Mouse (Mus musculus) myocyte (in vitro differentiated cells): ENCODE data around the gene Tas1r1. TPM values are rescaled to one million over a fixed set of nuclear protein-coding genes. Genes with fewer than 3 reads are reported as not detected.
A peak's percentile ranks its signal among the peaks of the same experiment; 100 is the strongest.

Experiments used
- H3K27me3 ChIP-seq: one replicate; pipeline ENCODE4 v1.6.1; 2011; ENCODE audit not compliant: control insufficient read depth, insufficient read depth, insufficient read length
- H3K36me3 ChIP-seq: one replicate; pipeline ENCODE4 v1.6.1; 2011; ENCODE audit not compliant: control insufficient read depth, insufficient read depth
- H3K4me2 ChIP-seq: one replicate; pipeline ENCODE4 v1.6.1; 2011; ENCODE audit warnings: low read depth, control low read depth
- H3K4me3 ChIP-seq: one replicate; pipeline ENCODE4 v1.5.1; 2011; ENCODE audit warnings: mild to moderate bottlenecking, control low read depth, moderate library complexity
- H3K79me2 ChIP-seq: one replicate; pipeline ENCODE4 v1.6.1; 2011; ENCODE audit not compliant: control insufficient read depth, insufficient read depth
- H3ac ChIP-seq: one replicate; pipeline ENCODE4 v1.6.1; 2011; ENCODE audit not compliant: control insufficient read depth, insufficient read length
- CEBPB ChIP-seq: IDR thresholded peaks from 2 replicates; pipeline ENCODE4 v1.6.1; 2011; ENCODE audit warnings: mild to moderate bottlenecking, moderate library complexity; ENCODE audit not compliant: poor library complexity, insufficient read depth, severe bottlenecking
- E2F4 ChIP-seq: IDR thresholded peaks from one replicate; pipeline ENCODE4 v1.6.1; 2011; ENCODE audit warnings: mild to moderate bottlenecking, control low read depth, moderate library complexity; ENCODE audit not compliant: insufficient read depth
- MAX ChIP-seq: IDR thresholded peaks from one replicate; pipeline ENCODE4 v1.6.1; 2011; ENCODE audit warnings: low read depth, mild to moderate bottlenecking, control low read depth
- MYOD1 ChIP-seq, 3 experiments: IDR thresholded peaks; one replicate each; pipeline ENCODE4 v1.6.1; 2011; ENCODE audit warnings: control low read depth in 2 of 3, low read depth in 2 of 3, mild to moderate bottlenecking in 2 of 3, moderate library complexity in 1 of 3; ENCODE audit not compliant: insufficient read length in 2 of 3, control insufficient read depth in 1 of 3
- MYOG ChIP-seq, 3 experiments: IDR thresholded peaks; one replicate each; pipeline ENCODE4 v1.6.1; 2011; ENCODE audit warnings: control low read depth in 2 of 3, low read depth in 2 of 3, mild to moderate bottlenecking in 2 of 3; ENCODE audit not compliant: insufficient read length in 2 of 3, control insufficient read depth in 1 of 3, insufficient read depth in 1 of 3
- POLR2A ChIP-seq: IDR thresholded peaks from one replicate; pipeline ENCODE4 v1.6.1; 2011; ENCODE audit warnings: low read depth, mild to moderate bottlenecking, control low read depth, moderate library complexity; ENCODE audit not compliant: insufficient read length
- POLR2AphosphoS2 ChIP-seq: IDR thresholded peaks from one replicate; pipeline ENCODE4 v1.6.1; 2011; ENCODE audit warnings: low read depth, control low read depth; ENCODE audit not compliant: insufficient read length
- REST ChIP-seq: IDR thresholded peaks from one replicate; pipeline ENCODE4 v1.6.1; 2011; ENCODE audit warnings: mild to moderate bottlenecking, control low read depth, moderate library complexity; ENCODE audit not compliant: insufficient read depth, insufficient read length
- SRF ChIP-seq: IDR thresholded peaks from one replicate; pipeline ENCODE4 v1.6.1; 2011; ENCODE audit warnings: low read depth; ENCODE audit not compliant: control insufficient read depth, insufficient read length
- TCF12 ChIP-seq: IDR thresholded peaks from one replicate; pipeline ENCODE4 v1.6.1; 2011; ENCODE audit warnings: mild to moderate bottlenecking, control low read depth; ENCODE audit not compliant: poor library complexity, insufficient read depth, severe bottlenecking
- TCF3 ChIP-seq: IDR thresholded peaks from one replicate; pipeline ENCODE4 v1.6.1; 2011; ENCODE audit warnings: low read depth, control low read depth; ENCODE audit not compliant: insufficient read length
- USF1 ChIP-seq: IDR thresholded peaks from one replicate; pipeline ENCODE4 v1.6.1; 2011; ENCODE audit warnings: low read depth, mild to moderate bottlenecking, control low read depth, moderate library complexity
- polyA plus RNA-seq: library from polyadenylated mRNA; unstranded; fragments of >200 nt; fragmentation: generic; extraction: Trizol; gene quantifications from one replicate; pipeline ENCODE4 v1.2.1, GENCODE M21; 2012; ENCODE audit warnings: missing spikeins

The Tas1r1 gene
- polyA plus RNA-seq, 1 experiment, result 14.7 TPM

DNA sequence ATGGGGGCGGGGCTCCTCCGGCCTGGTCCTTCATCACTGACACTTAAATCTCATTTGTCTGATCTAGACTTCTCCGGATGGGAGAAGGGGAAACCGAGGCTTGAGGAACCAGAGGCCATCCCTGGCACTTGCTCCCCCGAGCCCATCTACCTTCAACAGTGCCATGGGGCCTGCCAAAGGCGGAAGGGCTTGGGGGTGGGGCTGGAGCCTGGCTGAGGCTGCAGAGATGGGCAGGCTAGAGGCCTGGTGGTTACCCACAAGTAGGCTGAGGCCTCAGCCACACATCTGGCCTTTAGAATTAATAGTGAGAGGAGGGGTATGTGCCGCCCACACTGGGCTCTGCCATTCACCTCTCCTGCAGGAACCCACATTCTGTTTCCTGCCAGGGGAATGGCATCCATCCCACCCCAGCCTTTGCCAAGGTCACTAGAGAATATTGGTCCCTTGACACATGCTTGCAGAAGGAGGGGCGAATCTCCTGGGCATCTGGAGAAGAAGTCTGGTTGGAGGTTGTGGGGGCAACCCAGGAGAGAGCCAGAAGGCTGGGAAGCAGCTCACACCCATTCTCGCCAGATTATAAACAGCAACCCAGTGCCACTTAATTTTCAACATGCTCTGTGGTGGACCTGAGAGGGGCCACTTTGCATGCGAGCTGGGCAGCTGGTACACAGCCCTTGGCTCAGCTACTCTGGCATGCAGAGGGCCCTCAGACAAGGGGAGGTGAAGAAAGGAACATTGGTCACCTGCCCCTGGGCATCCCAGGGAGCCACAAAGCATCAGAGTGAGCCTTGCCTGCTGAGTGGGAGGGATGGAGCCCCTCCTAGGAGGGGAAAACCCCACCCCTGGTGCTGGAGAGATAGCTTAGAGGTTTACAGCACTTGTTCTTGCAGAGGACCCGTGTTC is 32.4 kb upstream of the Tas1r1 start:
- H3K27me3 ChIP-seq, result no peaks in the 10 kb centered on the region
- no peak overlapping the region for H3K4me3 ChIP-seq
- no peak overlapping the region for H3ac ChIP-seq
- H3K4me2 ChIP-seq, result peak overlapping the region; percentile 60
- TF ChIP-seq REST, result no peak
- TF ChIP-seq MYOG (IDR thresholded peaks at IDR 0.05; ENCODE audit: control insufficient read depth in 1 of 3, insufficient read depth in 1 of 3, insufficient read length in 2 of 3, low read depth in 2 of 3), result peak in 1 of 3 experiments; percentile 73
- peak in 2 of 3 experiments; percentile 35 to 80 for TF ChIP-seq MYOD1 (IDR thresholded peaks at IDR 0.05; ENCODE audit: control insufficient read depth in 1 of 3, insufficient read length in 2 of 3, low read depth in 2 of 3)
- H3K36me3 ChIP-seq, result no peaks in the 10 kb centered on the region
- no peaks in the 10 kb centered on the region for H3K79me2 ChIP-seq

GRCm38 (mm10) chr4:152069245-152069644 is 30.9 kb upstream of the Tas1r1 start:
- Histone ChIP-seq H3ac (no peak overlapping the region), H3K4me3 (no peak overlapping the region), H3K79me2 (no peaks in the 10 kb centered on the region), H3K36me3 (no peaks in the 10 kb centered on the region), H3K4me2 (peak overlapping the region; percentile 30), H3K27me3 (no peaks in the 10 kb centered on the region)
- TF ChIP-seq TCF3 (peak; percentile 51), POLR2AphosphoS2 (no peak), MYOD1 (IDR thresholded peaks at IDR 0.05; ENCODE audit: control insufficient read depth in 1 of 3, insufficient read length in 2 of 3, low read depth in 2 of 3) (peak in 2 of 3 experiments; percentile 63 to 89), MYOG (IDR thresholded peaks at IDR 0.05; ENCODE audit: control insufficient read depth in 1 of 3, insufficient read depth in 1 of 3, insufficient read length in 2 of 3, low read depth in 2 of 3) (peak in 2 of 3 experiments; percentile 93 to 95)

- Histone ChIP-seq H3K27me3 (no peaks in the 10 kb centered on the region), H3K4me3 (no peak overlapping the region), H3K79me2 (no peaks in the 10 kb centered on the region), H3K4me2 (peak overlapping the region; percentile 30), H3ac (no peak overlapping the region), H3K36me3 (no peaks in the 10 kb centered on the region)
- TF ChIP-seq REST (no peak), MYOD1 (IDR thresholded peaks at IDR 0.05; ENCODE audit: control insufficient read depth in 1 of 3, insufficient read length in 2 of 3, low read depth in 2 of 3) (peak in 2 of 3 experiments; percentile 90 to 93), POLR2AphosphoS2 (peak; percentile 2), TCF3 (peak; percentile 76), USF1 (no peak), MYOG (IDR thresholded peaks at IDR 0.05; ENCODE audit: control insufficient read depth in 1 of 3, insufficient read depth in 1 of 3, insufficient read length in 2 of 3, low read depth in 2 of 3) (peak; percentile 8 to 95 (median 85)), MAX (no peak), TCF12 (peak; percentile 53), POLR2A (no peak), CEBPB (0 out of 2 replicates have a peak, but pooled peaks have one; percentile 48), E2F4 (no peak), SRF (no peak)
Observed at GRCm38 (mm10) chr4:152068166-152068724, 29.9 kb upstream of the Tas1r1 start.

GRCm38 (mm10) chr4:152067280-152067679 is 28.9 kb upstream of the Tas1r1 start:
- H3K36me3 ChIP-seq, result no peaks in the 10 kb centered on the region
- no peak overlapping the region for H3K4me3 ChIP-seq
- H3K27me3 ChIP-seq, result no peaks in the 10 kb centered on the region
- TF ChIP-seq MYOD1 (IDR thresholded peaks at IDR 0.05; ENCODE audit: control insufficient read depth in 1 of 3, insufficient read length in 2 of 3, low read depth in 2 of 3), result no peak
- TF ChIP-seq SRF, result peak; percentile 17
- TF ChIP-seq E2F4, result no peak
- TF ChIP-seq POLR2AphosphoS2, result peak; percentile 54
- H3ac ChIP-seq, result no peak overlapping the region
- H3K4me2 ChIP-seq, result peak overlapping the region; percentile 30
- no peaks in the 10 kb centered on the region for H3K79me2 ChIP-seq

DNA sequence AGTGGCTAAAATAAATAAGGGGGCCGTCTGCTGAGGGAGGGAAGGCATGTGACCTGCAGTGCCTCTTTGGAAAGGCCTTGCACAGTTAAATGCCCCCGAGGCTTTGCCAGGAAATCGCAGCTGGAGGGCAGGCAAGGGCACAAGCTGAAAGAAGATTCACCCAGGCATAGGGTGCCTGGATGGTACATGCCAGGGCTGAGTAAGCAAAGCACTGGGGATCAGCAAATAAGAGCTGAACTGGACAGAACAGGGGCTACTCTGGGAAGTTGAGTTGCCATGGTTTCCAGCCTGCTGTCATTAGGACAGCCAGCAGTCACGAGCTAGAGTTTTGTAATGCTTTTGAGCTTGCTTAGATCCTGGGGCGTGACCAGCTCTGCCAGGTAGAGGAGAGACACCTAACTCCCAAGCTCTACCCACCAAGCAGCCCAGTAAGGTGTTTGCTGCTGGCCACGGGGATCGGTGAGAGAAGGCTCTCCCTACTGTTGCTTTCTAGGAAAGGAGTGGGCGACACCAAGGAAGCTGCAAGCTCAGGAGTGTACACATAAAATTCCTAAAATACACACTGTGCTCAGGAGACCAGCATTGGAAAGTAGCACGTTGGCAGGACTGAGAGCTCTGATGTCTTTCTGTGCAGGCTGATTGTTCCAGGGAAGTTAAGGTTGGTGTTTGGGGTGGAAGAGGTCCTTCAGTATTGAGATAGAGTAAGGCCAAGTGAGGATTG is 24.2 kb upstream of the Tas1r1 start:
- Histone ChIP-seq H3K4me3 (no peak overlapping the region), H3K4me2 (no peak overlapping the region), H3ac (no peak overlapping the region), H3K27me3 (no peaks in the 10 kb centered on the region), H3K36me3 (peaks cover 9% of the 10 kb centered on the region), H3K79me2 (no peaks in the 10 kb centered on the region)
- TF ChIP-seq MAX, result no peak
- no peak for TF ChIP-seq POLR2A
- no peak for TF ChIP-seq TCF12
- TF ChIP-seq REST, result no peak
- TF ChIP-seq USF1, result no peak
- no peak for TF ChIP-seq MYOD1 (IDR thresholded peaks at IDR 0.05; ENCODE audit: control insufficient read depth in 1 of 3, insufficient read length in 2 of 3, low read depth in 2 of 3)
- no peak for TF ChIP-seq MYOG (IDR thresholded peaks at IDR 0.05; ENCODE audit: control insufficient read depth in 1 of 3, insufficient read depth in 1 of 3, insufficient read length in 2 of 3, low read depth in 2 of 3)
- TF ChIP-seq SRF, result no peak
- TF ChIP-seq E2F4, result no peak
- no peak for TF ChIP-seq TCF3
- TF ChIP-seq CEBPB, result no peak
- TF ChIP-seq POLR2AphosphoS2, result no peak
